22 mouse cellular contexts compared by ENCODE assay signal in genomic region chr12:35649772-35650171, GRCm38 (mm10).
"Had no signal": no experiment of that assay in that cellular context is flagged by ENCODE, and none has a peak within 500 bp of the region (broad histone marks: within the 10 kb centered on the region; RNA-seq: fewer than 3 reads in every experiment).

No protein-coding gene starts in this region.

- H3K36me3 ChIP-seq: heart, embryonic 13.5 days; heart, embryonic 15.5 days; hindbrain, embryonic 13.5 days; hindbrain, embryonic 15.5 days; limb, embryonic 13.5 days; limb, embryonic 15.5 days had no signal

- H3K27me3 ChIP-seq: heart, embryonic 13.5 days; heart, embryonic 15.5 days; hindbrain, embryonic 13.5 days; hindbrain, embryonic 15.5 days; limb, embryonic 13.5 days; limb, embryonic 15.5 days had no signal

- H3K4me3 ChIP-seq: heart, adult 2 months; heart, embryonic 13.5 days; heart, embryonic 15.5 days; hindbrain, embryonic 13.5 days; hindbrain, embryonic 15.5 days; limb, embryonic 13.5 days; limb, embryonic 15.5 days had no signal

- H3K9me3 ChIP-seq: heart, embryonic 13.5 days; heart, embryonic 15.5 days; hindbrain, embryonic 13.5 days; hindbrain, embryonic 15.5 days; limb, embryonic 13.5 days; limb, embryonic 15.5 days had no signal

- H3K4me2 ChIP-seq: heart, embryonic 11.5 days; heart, embryonic 13.5 days; heart, embryonic 15.5 days; hindbrain, embryonic 13.5 days; hindbrain, embryonic 15.5 days; limb, embryonic 13.5 days; limb, embryonic 15.5 days had no signal

- H3K4me1 ChIP-seq: heart, embryonic 13.5 days; heart, embryonic 15.5 days; hindbrain, embryonic 13.5 days; hindbrain, embryonic 15.5 days; limb, embryonic 13.5 days; limb, embryonic 15.5 days had no signal

- DNase-seq: gastrocnemius, postnatal 14 days; gastrocnemius, postnatal 36 days; heart, adult 11 months; heart, adult 2 months; heart, postnatal 14 days; heart, postnatal 36 days; kidney, adult 11 months; kidney, adult 8-10 months; kidney, postnatal 14 days; kidney, postnatal 36 days; layer of hippocampus, adult 9-11 months; layer of hippocampus, postnatal 36 days; left cerebral cortex, postnatal 4 days had no signal

- H3K27ac ChIP-seq: heart, adult 2 months; heart, embryonic 13.5 days; heart, embryonic 15.5 days; hindbrain, embryonic 13.5 days; hindbrain, embryonic 15.5 days; hindbrain, postnatal 0 days; limb, embryonic 13.5 days; limb, embryonic 15.5 days had no signal

- H3K9ac ChIP-seq: heart, embryonic 13.5 days; heart, embryonic 15.5 days; hindbrain, embryonic 13.5 days; hindbrain, embryonic 15.5 days; limb, embryonic 13.5 days; limb, embryonic 15.5 days had no signal

- ATAC-seq: hindbrain, postnatal 0 days; intestine, embryonic 16.5 days had no signal
